Mouse (Mus musculus): ENCODE results near the gene Zfp46.
A peak's percentile ranks its signal among the peaks of the same experiment; 100 is the strongest.

Zfp46 gene

DNA sequence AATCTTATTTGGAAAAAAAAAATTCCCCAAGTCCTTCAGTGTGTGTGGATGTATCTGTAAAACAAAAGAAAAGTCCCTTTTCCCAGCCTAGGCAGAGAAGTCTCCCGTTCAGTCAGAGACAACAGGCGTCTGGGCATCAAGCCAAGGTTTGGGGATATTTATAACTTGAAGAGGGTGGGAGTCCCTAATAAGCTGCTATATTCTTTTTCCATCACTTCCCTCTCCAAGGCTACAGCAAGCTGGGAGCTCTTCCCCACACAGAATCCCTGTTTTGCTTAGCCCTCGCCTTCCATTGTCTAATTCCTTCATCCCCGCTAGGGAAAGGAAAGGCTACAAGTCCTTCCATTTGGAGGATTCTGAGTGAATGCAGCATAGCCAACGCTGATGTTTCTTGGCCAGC is at the start of gene Zfp46:
TSS of gene Zfp46 (plus strand) at position 229 of the 400 bp plus-strand sequence.
- no peak for DNase-seq (ENCODE audit: low read depth)

DNA sequence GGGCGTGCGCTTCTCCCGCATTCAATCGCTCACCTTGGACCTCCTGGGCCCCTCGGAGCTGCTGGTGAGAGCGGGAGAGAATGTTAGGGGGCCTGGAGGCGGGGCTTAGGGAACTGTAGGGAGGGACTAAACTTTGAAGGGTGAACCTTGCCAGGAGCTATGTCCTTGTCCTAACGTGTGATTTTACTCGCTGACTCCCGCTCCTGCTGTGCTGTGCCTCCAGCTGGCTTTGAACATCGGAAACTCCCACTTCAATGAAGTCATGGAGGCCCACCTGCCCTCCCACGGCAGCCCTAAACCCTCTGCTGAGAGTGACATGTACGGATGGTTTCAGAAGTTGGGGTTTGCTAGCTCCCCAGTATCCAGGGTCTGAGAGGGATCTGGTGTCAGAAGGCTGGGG is 45.8 kb upstream of the Zfp46 start:
- DNase-seq (ENCODE audit: low read depth): no peak

DNA sequence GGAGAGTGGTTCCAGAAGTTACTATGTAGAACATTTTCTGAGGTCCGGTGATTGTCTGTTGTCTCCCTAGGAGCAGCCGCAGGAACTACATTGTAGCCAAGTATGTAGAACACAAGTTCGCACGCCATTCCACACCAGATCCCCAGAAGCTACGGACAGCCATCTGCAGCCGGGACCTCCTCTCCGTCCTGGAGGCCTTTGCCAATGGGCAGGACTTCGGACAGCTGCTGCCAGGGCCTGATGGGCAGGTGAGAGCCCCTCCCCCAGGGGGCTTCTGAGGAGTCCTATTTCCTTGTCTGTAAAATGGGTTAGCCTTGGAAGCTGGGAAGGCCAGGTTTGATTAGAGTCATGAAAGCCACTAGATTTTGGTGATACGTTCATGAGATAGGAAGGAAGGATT is 45.4 kb upstream of the Zfp46 start:
- no peak for DNase-seq (ENCODE audit: low read depth)

DNA sequence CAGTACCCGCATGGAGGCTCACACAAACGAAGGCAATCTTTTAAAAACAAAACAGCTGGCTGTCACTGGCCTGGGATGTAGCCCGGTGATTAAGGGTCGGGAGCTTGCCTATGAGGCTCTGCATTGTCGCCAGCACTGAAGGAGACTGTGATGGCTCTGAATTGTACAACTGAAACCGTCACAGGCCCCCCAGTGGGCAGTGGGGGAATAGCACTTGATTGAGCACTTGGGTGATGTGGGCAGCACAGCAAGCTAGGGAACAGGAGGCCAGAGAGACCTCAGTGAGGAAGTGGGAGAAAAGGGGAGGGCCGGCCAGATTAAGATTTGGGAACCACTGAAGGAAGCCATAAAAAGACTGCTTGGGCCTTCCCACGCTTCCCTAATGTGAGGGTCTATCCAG is 44.9 kb upstream of the Zfp46 start:
- peak; percentile 81 for DNase-seq (ENCODE audit: low read depth)

DNA sequence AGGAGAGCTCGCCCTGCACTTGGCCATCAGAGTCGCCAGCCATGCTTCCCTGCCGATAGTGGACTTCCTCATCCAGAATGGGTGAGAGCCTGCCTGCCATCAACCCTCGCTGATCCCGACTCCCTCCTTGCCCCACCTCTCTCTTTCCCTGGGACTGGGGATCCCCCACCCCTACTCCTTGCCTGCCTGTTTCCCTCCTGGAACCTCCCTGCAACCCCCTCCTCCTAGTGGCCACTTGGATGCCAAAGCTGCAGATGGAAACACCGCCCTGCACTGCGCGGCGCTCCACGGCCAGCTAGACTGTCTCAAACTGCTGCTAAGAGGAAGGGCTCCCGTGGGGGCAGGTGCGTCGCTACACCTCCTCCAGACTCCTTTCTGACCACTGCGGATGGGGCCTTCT is 44.4 kb upstream of the Zfp46 start:
- DNase-seq (ENCODE audit: low read depth): no peak

DNA sequence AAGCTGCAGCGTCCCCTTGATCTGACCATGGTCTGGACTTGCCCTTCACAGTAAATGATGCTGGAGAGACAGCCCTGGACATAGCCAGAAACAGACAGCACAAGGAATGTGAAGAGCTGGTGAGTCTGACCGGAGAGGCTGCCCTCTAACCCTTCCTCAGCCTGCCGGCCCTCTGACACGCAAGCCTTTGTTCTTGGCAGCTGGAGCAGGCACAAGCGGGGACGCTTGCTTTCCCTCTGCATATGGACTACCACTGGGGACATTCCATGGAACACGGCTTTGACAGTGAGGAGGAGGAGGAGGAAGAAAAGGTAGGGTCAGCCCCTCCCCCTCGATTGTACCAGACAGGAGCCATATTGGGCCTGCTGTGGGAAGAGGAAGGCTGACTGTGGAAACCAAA is 43.5 kb upstream of the Zfp46 start:
- no peak for DNase-seq (ENCODE audit: low read depth)

DNA sequence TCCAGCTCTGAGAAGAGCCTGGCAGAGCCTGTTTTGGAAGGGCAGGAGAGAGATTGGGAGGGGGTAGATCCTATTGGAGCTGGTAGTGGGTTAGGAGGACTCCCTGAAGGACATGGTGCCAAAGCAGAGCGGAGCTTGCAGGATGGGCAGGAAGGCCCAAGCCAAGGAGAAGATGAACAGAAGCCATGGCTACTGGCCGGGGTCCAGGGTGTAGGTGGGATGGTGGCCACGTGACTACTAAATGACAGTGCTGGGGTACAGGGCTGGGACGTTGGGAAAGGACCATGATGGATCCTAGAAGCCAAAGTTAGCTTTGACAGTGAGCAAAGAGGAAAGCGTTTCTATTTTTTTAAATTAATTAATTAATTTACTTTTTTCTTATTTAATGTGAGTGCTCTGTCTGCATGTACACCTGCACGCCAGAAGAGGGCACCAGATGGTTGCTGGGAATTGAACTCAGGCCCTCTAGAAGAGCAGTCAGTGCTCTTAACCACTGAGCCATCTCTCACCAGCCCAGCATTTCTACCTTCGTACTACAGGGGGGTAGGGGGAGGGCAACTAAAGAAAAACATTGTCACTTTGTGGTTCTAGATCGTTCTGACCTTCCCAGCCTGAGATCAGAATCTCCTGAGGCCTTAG is 42.3 kb upstream of the Zfp46 start:
- no peak for DNase-seq (ENCODE audit: low read depth)

DNA sequence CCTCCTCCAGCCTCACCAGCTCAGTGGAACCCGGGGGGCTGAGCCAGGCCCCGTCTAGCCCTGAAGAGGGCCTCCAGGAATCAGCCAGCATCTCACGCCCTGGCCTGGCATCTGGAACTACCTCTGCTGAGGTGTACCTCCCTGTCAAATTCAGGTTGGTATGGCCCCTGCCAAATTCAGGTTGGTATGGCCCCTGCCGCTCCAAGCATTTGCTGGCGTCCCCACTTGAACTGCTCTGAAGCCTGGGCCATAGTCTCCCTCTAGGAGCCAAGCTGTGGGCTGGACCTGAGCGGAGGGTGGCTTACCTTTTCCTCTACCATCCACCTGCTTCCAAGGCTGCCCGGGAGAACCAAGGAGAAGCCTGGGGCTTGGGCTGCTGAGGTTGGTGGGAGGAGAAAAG is 41.8 kb upstream of the Zfp46 start:
- no peak for DNase-seq (ENCODE audit: low read depth)

DNA sequence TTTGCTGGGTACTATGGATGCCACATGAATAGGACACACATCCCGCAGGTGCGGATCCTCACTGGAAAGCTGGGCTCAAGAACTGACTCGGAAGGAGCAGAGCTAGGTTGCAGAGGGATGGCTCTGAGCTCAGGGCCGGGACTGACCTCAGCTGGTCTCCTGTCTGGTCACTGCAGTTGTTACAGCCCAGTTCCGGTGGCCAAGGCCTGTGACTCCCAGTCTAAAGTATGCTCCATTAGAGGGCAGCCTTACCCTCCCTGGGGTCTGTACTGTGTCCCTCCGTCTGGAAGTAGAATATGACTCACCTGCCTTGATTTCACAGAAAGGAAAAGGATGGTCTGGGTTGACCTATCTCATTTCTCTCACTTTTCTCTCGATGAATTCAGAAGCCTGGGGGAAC is 40.3 kb upstream of the Zfp46 start:
- DNase-seq (ENCODE audit: low read depth): no peak

DNA sequence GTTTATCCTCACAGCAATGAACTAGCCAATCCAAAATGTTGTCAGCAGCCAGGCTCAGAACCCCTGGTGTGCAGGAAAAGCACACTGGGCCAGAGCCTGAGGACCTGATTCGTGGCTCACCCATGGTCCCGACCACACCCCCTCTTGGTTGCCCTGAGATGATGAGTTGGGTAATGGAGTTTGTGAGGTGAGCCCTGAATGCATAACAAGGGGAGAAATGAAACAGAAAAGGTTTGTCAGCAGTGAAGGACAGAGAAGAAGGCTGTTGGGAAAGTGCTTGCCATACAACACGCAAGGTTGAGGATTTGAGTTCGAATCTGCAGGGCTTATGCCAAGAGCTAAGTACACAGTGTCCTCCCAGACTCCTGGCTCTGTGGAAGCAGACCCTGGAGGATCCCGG is 38.8 kb upstream of the Zfp46 start:
- DNase-seq (ENCODE audit: low read depth): no peak

DNA sequence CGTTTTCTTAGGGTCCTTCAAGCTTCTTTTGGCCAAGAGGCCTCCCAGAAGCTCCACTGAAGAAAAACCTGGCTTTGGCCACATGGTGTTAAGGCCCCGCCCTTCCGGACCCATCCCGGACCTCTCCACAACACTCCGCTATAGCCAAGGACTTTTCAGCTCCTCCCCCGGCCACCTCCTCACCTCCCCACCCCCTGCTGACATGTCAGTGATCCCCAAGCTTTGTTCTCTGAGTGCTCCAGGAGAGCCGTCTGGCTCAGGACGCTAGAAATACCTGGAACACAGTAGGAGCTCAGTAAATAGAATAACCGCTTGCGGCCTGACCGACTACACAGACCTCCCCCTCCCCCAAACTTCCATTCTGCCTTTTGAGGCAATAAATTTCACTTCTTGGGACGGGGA is 37.9 kb upstream of the Zfp46 start:
- DNase-seq (ENCODE audit: low read depth): no peak

DNA sequence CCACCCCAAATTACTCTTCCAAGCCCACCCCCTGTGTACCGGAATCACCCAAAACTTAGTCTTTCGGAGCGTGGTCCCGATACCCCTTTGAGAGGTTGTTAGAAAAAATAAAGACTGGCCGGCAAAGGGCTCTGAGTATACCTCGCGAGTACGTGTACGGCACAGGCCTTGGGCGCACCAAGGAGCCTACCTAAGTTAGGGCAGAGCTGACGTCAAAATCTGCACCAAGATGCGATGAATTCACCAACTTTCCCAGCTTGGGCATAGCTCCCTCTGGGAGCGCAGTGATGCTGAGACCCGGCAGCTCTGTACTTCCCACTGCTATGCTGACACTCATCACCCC is 37.1 kb upstream of the Zfp46 start:
- no peak for DNase-seq (ENCODE audit: low read depth)

DNA sequence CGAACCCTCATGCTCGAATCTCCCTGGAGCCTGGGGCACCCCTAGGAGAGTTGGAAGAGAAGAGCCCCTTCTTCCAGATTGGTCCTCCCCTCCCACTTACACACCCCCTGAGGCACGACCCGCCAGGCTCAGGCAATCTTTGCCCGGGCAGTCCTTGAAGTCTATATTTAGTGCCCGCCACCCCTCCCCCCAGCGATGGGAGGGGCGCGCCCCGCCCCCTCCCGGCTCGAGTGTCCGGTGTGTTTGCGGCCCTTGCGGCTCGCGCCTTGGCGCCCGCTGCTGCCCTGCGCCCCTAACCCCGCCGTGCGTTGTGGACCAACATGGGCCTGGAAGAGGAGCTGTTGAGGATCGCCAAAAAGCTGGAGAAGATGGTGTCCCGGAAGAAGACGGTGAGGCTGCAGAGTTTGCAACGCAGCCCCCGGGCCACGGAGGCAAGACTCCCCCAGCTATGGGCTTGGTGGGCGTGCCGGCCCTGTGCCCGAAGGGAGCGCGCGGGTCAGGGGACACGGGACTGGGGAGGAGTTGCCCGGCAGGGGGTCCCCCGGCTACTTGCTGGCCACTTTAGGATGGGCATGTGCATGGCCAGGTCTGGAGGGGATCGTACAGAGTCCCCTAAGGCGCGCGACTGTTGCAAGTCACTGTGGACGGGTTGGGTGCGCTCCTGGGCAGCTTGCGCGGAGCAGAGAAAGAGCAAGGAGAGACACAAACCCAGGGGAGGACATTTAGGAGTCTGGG is 36.6 kb upstream of the Zfp46 start, which contains the start of gene Tcea3:
TSS of gene Tcea3 (plus strand) at position 1 of the 735 bp plus-strand sequence.
- no peak for DNase-seq (ENCODE audit: low read depth)

DNA sequence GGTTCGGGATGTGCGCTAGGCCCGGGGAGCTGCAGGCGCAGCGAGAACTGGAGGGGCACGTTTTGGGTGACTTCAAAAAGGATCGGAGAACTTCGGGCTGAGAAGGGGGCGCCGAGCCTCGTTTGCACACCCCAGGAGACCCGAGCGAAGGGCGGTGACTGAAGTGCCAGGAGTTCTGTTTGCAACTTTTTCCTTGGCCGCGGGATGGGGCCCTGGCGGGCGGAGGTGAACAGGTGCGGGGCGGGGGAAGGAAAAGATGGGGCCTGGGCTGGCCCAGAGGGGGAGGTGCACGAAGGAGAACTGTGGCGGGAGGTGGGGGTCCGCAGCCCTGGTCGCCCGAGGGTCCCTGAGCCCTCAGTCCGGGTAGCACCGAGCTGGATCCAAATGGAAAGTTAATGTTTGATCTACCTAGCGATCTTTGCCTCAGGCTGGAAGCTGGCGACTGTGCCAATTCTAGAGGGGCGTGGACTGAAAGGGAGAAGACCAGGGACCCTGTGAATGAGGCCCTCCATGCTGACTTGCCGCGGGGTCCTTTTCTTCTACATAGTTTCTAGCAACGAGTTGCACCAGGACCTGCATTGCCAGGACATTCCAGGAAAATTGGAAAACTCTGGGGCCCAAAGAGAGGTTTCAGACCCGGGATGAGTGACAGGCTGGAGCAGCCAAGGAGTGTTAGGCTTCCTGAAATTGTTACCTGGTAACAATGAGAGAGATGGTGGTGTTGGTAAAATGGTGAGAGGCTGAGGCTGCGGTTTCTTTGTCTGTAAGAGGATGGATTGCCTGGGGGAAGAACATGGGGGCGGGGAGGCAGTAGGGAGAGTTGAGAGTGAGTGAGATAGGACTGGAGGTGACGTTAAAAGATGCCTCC is 35.8 kb upstream of the Zfp46 start:
- DNase-seq (ENCODE audit: low read depth): no peak

DNA sequence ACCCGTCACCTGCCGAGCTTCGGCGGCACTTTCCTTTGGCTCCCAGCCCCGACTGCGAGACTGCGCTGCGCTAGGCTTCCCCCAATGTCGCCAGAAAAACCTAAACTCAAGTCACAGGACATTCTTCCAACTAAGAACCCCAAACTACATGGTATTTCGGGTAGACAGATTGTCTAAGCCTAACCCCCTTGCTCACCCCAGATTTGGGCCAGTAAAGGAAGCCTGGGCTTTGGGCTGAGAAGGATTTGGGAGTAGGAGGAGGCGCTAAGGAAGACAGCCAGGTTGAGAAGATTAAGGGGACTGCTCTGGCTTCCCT is 35.2 kb upstream of the Zfp46 start:
- DNase-seq (ENCODE audit: low read depth): no peak

DNA sequence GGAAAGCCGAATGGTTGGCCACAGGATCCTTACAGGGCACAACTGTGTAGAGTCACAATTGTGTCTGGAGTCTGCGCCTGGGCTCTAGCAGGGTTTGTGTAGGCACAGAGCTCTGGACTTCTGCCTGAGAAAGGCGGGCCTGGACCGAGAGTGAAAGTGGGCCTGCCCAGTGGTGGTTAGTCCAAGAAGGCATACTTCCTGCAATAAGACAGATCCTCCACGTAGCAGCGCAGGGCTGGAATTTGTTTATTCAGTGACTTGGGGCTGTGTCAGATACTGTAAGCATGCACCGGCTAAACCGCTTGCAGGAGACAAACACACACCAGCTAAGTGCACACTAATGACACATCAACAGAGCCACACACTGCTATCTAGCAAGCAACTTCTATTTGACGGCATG is 34.7 kb upstream of the Zfp46 start:
- no peak for DNase-seq (ENCODE audit: low read depth)

DNA sequence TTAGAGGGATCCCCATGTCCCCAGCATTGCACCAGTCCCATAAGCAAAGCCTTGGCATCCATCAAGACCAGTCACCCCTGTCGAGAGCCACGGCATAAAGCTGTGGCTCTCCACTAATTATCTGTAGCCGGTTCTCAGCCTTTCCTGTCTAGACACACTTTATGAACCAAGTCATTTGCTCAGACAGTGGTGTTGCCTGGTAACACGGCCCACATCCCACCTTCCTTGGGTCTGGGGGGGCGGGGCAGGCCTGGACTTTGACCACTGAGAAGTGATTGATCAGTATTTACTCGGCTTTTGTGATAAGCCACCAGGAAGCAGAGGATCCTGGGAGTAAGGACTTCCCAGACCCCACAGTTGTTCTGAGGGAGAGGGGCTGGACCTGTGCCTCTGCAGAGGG is 28.6 kb upstream of the Zfp46 start:
- DNase-seq (ENCODE audit: low read depth): no peak

DNA sequence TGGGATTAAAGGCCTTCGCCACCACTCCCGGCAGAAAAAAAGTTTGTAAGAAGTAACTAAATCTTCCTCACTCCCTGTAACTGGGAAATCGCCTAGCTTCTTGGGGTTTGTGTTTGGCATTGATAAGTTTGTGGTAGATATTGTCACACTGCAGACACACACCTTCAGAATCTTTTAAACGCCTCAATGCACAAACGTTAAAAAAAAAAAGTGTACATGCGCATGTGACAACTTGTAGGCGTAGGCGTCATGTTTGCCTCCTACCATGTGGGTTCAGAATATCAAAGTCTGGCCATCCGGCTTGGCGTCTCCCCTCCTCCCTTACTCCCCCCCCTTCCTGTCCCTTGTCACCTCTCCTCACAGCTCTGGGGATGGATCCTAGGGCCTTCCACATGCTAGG is 27.8 kb upstream of the Zfp46 start:
- no peak for DNase-seq (ENCODE audit: low read depth)

DNA sequence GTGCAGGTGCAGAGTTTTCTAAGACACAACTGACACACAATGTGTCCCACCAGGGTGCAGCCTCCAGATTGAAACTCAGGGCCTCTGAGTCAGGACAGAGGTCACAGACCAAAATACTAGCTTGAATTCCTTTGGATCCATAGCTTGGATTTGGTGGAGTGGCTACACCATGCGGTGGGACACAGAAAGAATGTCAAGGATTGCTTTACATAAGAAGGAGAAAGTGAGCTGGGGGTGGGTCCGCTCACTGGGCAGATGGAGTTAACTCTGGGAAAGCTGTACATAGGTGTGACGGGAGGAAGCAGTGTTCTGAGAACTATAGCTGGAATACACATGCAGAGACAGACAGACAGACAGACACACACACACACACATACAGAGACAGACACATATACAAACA is 24.6 kb upstream of the Zfp46 start:
- DNase-seq (ENCODE audit: low read depth): no peak

DNA sequence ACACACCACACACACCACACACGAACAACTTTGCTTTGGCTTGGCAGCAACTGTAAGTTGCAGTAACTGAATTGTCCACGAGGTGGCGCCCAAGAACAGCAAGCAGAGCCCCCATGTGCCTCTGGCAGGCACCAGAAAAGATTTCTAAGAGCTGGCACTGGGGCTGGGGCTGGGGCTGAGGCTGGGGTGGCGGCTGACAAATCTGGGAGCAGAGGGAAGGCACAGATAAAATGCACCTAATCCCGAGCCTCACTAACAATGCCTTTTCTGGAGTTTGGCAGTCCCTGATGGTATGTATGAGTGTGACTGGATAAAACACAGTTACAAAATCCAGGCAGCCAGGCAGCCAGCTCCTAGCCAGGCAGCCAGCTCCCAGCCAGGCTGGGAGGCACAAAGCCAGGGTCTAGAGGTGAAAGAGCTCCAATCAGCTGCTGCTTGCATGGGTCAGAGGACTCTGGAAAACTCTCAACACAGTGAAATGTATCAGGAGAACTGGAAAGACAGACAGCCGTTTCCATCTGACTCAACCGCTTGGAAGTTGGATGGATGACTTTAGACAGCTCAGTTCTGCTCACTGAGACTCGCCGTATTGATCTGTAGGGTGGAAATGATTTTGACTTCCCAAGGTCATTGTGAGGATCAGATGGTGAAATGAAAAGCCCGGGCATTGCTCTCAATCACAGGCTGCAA is 23.8 kb upstream of the Zfp46 start:
- peak; percentile 59 for DNase-seq (ENCODE audit: low read depth)

DNA sequence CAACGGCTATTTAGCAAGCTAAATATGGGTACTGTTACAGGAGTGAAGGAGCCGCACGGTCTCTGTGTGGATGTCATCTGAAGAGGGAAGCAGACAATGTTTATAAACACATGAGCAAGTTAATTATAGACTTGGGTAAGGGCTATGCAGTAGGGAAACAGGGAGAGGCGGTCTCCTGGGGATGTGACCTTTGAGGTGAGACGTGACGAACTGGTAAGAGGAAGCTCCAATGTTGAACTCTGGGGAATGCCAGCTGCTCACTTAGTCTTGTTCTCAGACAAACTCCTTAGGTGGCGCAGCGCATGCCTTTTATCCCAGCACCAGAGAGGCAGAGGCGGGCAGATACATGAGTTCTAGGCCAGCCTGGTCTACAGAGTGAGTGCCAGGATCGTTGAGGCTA is 22.6 kb upstream of the Zfp46 start:
- no peak for DNase-seq (ENCODE audit: low read depth)

DNA sequence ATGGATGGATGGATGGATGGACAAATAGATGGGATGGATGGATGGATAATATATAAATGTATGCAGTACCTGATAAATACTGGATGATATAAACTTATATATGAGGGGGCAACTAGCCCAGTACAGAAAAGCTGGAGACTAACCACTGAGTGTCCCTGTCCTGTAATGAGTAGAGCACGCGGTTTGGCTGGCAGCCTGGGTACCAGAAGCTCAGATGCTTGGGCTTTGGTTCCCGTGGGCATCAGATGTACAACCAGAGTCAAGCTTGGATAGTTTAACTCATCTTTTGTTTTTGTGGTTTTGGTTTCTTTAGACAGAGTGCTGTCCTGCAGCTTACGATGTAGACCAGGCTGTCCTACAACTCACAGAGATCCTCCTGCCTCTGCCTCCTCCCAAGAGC is 20.9 kb upstream of the Zfp46 start:
- DNase-seq (ENCODE audit: low read depth): no peak
